Mouse (Mus musculus): ENCODE measurements around the gene Fam186a. TPM values are rescaled to one million over a fixed set of nuclear protein-coding genes. Genes with fewer than 3 reads are reported as not detected.

Fam186a gene
- not detected in 2 replicates for total RNA-seq (2014; fragmentation: Nextera tagmentation)
- 0.06 and 0.16 TPM in 2 replicates for total RNA-seq (2017)
- not detected in 2 replicates for polyA plus RNA-seq (2012)

DNA sequence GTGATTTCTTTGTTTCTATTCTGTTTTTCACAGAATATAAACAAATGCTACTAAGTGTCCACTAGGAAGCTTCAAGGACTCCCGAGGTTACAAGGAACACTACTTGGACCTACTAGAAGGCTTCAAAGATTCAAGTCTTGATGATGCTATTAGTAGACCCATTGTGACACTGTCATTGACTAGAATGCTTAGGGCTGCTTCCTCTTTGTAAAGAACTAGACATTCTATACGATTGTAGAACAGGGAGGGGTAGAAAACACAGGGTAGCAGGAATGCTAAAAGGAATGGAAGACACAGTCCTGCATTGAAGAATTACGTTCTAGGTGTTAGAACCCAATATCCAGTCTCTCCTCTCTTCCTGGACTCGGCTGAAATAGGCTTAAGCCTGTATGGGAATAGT is at the start of gene Fam186a:
Gene Fam186a (minus strand): TSS at position 101 of the 400 bp plus-strand sequence.
- no peak for TF ChIP-seq GATA2 (IDR thresholded peaks at IDR 0.05; ENCODE audit: borderline replicate concordance, low read depth, low read length)
- TF ChIP-seq GATA1 (IDR thresholded peaks at IDR 0.05; ENCODE audit: borderline replicate concordance, low read length): no peak
- TF ChIP-seq TAL1 (conservative IDR thresholded peaks at IDR 0.05; ENCODE audit: low read depth, low read length): no peak
- no peak for TF ChIP-seq POLR2AphosphoS5 (IDR thresholded peaks at IDR 0.05; ENCODE audit: insufficient replicate concordance, low read depth, low read length)
- TF ChIP-seq CTCF (IDR thresholded peaks at IDR 0.05; ENCODE audit: low read depth, low read length): no peak
- H3K4me1 ChIP-seq (ENCODE audit: insufficient read depth, low read depth, low read length): peaks cover 5% of the 10 kb centered on the region; the same call in 1 of the 2 replicates
- H3K9me3 ChIP-seq (replicated peaks): no peaks in the 10 kb centered on the region

GRCm38 (mm10) chr15:100006180-100006579 is 39.3 kb upstream of the Fam186a start:
- ATAC-seq (ENCODE audit: extremely low read depth, insufficient number of reproducible peaks, low FRiP score, poor library complexity, severe bottlenecking) (no peak), DNase-seq (ENCODE audit: low spot score) (no peak)
- peaks cover 6% of the 10 kb centered on the region; the same call in 1 of the 2 replicates for H3K4me1 ChIP-seq (ENCODE audit: insufficient read depth, low read depth, low read length)
- peaks cover 94% of the 10 kb centered on the region for H3K36me3 ChIP-seq (replicated peaks)
- TF ChIP-seq CTCF (IDR thresholded peaks at IDR 0.05; ENCODE audit: low read depth, low read length) (no peak), GATA1 (IDR thresholded peaks at IDR 0.05; ENCODE audit: borderline replicate concordance, low read length) (no peak), GATA2 (IDR thresholded peaks at IDR 0.05; ENCODE audit: borderline replicate concordance, low read depth, low read length) (no peak), TAL1 (conservative IDR thresholded peaks at IDR 0.05; ENCODE audit: low read depth, low read length) (no peak), POLR2AphosphoS5 (IDR thresholded peaks at IDR 0.05; ENCODE audit: insufficient replicate concordance, low read depth, low read length) (no peak)
- no peaks in the 10 kb centered on the region for H3K27me3 ChIP-seq (ENCODE audit: insufficient read depth, low read length)
- no peak overlapping the region for H3K4me3 ChIP-seq (ENCODE audit: low read depth, low read length)
- H3K9me3 ChIP-seq (replicated peaks): no peaks in the 10 kb centered on the region

More for the DNA sequence above, at the start of gene Fam186a:
- Histone ChIP-seq H3K4me3 (ENCODE audit: low read depth, low read length) (no peak within 1 kb of the TSS), H3K36me3 (replicated peaks) (no peaks in the 10 kb centered on the region), H3K27me3 (ENCODE audit: insufficient read depth, low read length) (peaks cover 33% of the 10 kb centered on the region)
- no peak for DNase-seq (ENCODE audit: low spot score)
- no peak for ATAC-seq (ENCODE audit: extremely low read depth, insufficient number of reproducible peaks, low FRiP score, poor library complexity, severe bottlenecking)

DNA sequence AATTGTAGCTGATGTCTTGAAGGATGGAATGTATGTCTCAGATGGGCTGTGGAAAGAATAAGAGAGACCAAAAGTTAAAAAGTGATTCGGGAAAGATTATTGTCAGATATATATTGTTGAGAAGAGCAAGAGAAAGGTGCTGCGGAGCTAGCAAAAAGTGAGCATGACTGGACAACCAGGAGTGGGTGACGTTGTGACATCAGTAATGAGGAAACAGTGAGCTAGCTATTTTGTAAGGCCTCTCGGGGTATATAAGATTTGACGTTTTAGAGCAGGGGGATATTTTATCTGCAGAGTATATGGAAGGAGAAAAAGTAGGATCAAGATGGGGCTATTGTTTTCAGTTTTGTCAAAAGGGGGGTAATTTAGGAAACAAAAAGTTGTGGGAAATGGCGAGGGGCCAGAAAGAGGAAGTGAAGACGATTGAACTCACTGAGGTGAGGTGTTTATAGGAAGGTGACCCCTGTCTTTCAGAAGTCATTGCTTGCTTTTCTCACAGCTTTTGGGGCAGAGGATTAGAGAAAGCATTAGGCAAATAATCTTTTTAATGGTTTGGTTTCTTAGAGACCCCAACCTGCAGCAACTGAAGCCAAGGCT is 37.9 kb upstream of the Fam186a start:
- H3K36me3 ChIP-seq (replicated peaks): peaks cover 93% of the 10 kb centered on the region
- ATAC-seq (ENCODE audit: extremely low read depth, insufficient number of reproducible peaks, low FRiP score, poor library complexity, severe bottlenecking) (no peak), DNase-seq (ENCODE audit: low spot score) (no peak)
- H3K4me3 ChIP-seq (ENCODE audit: low read depth, low read length): no peak overlapping the region
- no peak for TF ChIP-seq GATA1 (IDR thresholded peaks at IDR 0.05; ENCODE audit: borderline replicate concordance, low read length)
- TF ChIP-seq TAL1 (conservative IDR thresholded peaks at IDR 0.05; ENCODE audit: low read depth, low read length): no peak
- TF ChIP-seq POLR2AphosphoS5 (IDR thresholded peaks at IDR 0.05; ENCODE audit: insufficient replicate concordance, low read depth, low read length): no peak
- TF ChIP-seq CTCF (IDR thresholded peaks at IDR 0.05; ENCODE audit: low read depth, low read length): no peak
- TF ChIP-seq GATA2 (IDR thresholded peaks at IDR 0.05; ENCODE audit: borderline replicate concordance, low read depth, low read length): no peak
- no peaks in the 10 kb centered on the region for H3K9me3 ChIP-seq (replicated peaks)
- peaks cover 6% of the 10 kb centered on the region; the same call in 1 of the 2 replicates for H3K4me1 ChIP-seq (ENCODE audit: insufficient read depth, low read depth, low read length)
- H3K27me3 ChIP-seq (ENCODE audit: insufficient read depth, low read length): no peaks in the 10 kb centered on the region

- no peak for ATAC-seq (ENCODE audit: extremely low read depth, insufficient number of reproducible peaks, low FRiP score, poor library complexity, severe bottlenecking)
- TF ChIP-seq GATA2 (IDR thresholded peaks at IDR 0.05; ENCODE audit: borderline replicate concordance, low read depth, low read length): no peak
- no peak for TF ChIP-seq GATA1 (IDR thresholded peaks at IDR 0.05; ENCODE audit: borderline replicate concordance, low read length)
- no peak for TF ChIP-seq TAL1 (conservative IDR thresholded peaks at IDR 0.05; ENCODE audit: low read depth, low read length)
- TF ChIP-seq POLR2AphosphoS5 (IDR thresholded peaks at IDR 0.05; ENCODE audit: insufficient replicate concordance, low read depth, low read length): no peak
- TF ChIP-seq CTCF (IDR thresholded peaks at IDR 0.05; ENCODE audit: low read depth, low read length): no peak
- 0 out of 2 replicates have a peak, but pooled peaks cover 2% of the 10 kb centered on the region for H3K4me1 ChIP-seq (ENCODE audit: insufficient read depth, low read depth, low read length)
- no peak overlapping the region for H3K4me3 ChIP-seq (ENCODE audit: low read depth, low read length)
- no peak for DNase-seq (ENCODE audit: low spot score)
- no peaks in the 10 kb centered on the region for H3K27me3 ChIP-seq (ENCODE audit: insufficient read depth, low read length)
- no peaks in the 10 kb centered on the region for H3K9me3 ChIP-seq (replicated peaks)
- peaks cover 83% of the 10 kb centered on the region for H3K36me3 ChIP-seq (replicated peaks)
These were observed 32.5 kb upstream of the Fam186a start for GRCm38 (mm10) chr15:99999390-99999789.

GRCm38 (mm10) chr15:99997114-99997804 is 30.4 kb upstream of the Fam186a start:
- TF ChIP-seq TAL1 (conservative IDR thresholded peaks at IDR 0.05; ENCODE audit: low read depth, low read length) (no peak), GATA2 (IDR thresholded peaks at IDR 0.05; ENCODE audit: borderline replicate concordance, low read depth, low read length) (no peak), POLR2AphosphoS5 (IDR thresholded peaks at IDR 0.05; ENCODE audit: insufficient replicate concordance, low read depth, low read length) (no peak), CTCF (IDR thresholded peaks at IDR 0.05; ENCODE audit: low read depth, low read length) (no peak), GATA1 (IDR thresholded peaks at IDR 0.05; ENCODE audit: borderline replicate concordance, low read length) (no peak)
- H3K4me3 ChIP-seq (ENCODE audit: low read depth, low read length): no peak overlapping the region
- DNase-seq (ENCODE audit: low spot score): no peak
- ATAC-seq (ENCODE audit: extremely low read depth, insufficient number of reproducible peaks, low FRiP score, poor library complexity, severe bottlenecking): no peak
- H3K27me3 ChIP-seq (ENCODE audit: insufficient read depth, low read length): no peaks in the 10 kb centered on the region
- H3K36me3 ChIP-seq (replicated peaks): peaks cover 80% of the 10 kb centered on the region
- H3K9me3 ChIP-seq (replicated peaks): no peaks in the 10 kb centered on the region
- 0 out of 2 replicates have a peak, but pooled peaks cover 2% of the 10 kb centered on the region for H3K4me1 ChIP-seq (ENCODE audit: insufficient read depth, low read depth, low read length)

- ATAC-seq (ENCODE audit: extremely low read depth, insufficient number of reproducible peaks, low FRiP score, poor library complexity, severe bottlenecking): no peak
- Histone ChIP-seq H3K9me3 (replicated peaks) (no peaks in the 10 kb centered on the region), H3K27me3 (ENCODE audit: insufficient read depth, low read length) (no peaks in the 10 kb centered on the region), H3K4me3 (ENCODE audit: low read depth, low read length) (no peak overlapping the region), H3K36me3 (replicated peaks) (peaks cover 77% of the 10 kb centered on the region), H3K4me1 (ENCODE audit: insufficient read depth, low read depth, low read length) (no peaks in the 10 kb centered on the region)
- DNase-seq (ENCODE audit: low spot score): no peak
- TF ChIP-seq POLR2AphosphoS5 (IDR thresholded peaks at IDR 0.05; ENCODE audit: insufficient replicate concordance, low read depth, low read length) (no peak), TAL1 (conservative IDR thresholded peaks at IDR 0.05; ENCODE audit: low read depth, low read length) (no peak), GATA1 (IDR thresholded peaks at IDR 0.05; ENCODE audit: borderline replicate concordance, low read length) (no peak), CTCF (IDR thresholded peaks at IDR 0.05; ENCODE audit: low read depth, low read length) (no peak), GATA2 (IDR thresholded peaks at IDR 0.05; ENCODE audit: borderline replicate concordance, low read depth, low read length) (no peak)
These were observed 26.2 kb upstream of the Fam186a start for GRCm38 (mm10) chr15:99993100-99993499.

All from G1E (cell line).